Mouse (Mus musculus) A20 (cell line): ENCODE data around the gene Ajuba.

Source experiments
- DNase-seq: peaks from one replicate; pipeline ENCODE4 v3.0.0-alpha.2; 2011; ENCODE audit warnings: low read depth, low spot score

The Ajuba gene

DNA sequence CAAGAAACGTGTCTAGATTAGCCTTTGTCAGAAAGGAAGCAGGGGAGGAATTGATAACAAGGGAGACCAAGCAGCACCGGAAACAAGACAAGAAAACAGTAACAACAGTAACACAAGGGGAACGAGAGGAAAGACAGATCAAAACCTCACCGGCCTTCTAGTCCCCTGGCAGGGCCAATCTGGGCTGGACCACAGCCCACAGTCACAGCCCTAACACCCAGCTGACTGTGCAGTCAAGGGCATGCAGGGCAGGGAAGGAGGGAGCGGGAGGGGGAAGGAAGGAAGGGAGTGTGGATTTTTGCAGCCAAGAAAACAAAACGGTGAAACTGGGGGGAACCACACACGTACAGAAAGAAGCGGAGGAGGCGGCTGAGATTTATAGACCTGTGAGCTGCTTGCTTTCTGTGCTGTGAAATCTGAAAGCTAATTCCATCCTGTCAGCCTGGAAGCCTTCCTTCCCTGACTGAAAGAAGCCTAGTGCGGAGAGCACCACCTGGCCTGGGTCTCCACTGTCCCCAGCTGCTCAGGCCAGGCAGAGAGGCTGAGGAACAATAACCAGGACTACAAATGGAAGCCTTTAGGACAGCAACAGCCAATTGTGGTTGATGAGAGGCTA lies 15.1 kb upstream of the Ajuba start:
- DNase-seq = no peak

- no peak for DNase-seq
Observed at GRCm38 (mm10) chr14:54591056-54591455, 13.7 kb upstream of the Ajuba start.

DNA sequence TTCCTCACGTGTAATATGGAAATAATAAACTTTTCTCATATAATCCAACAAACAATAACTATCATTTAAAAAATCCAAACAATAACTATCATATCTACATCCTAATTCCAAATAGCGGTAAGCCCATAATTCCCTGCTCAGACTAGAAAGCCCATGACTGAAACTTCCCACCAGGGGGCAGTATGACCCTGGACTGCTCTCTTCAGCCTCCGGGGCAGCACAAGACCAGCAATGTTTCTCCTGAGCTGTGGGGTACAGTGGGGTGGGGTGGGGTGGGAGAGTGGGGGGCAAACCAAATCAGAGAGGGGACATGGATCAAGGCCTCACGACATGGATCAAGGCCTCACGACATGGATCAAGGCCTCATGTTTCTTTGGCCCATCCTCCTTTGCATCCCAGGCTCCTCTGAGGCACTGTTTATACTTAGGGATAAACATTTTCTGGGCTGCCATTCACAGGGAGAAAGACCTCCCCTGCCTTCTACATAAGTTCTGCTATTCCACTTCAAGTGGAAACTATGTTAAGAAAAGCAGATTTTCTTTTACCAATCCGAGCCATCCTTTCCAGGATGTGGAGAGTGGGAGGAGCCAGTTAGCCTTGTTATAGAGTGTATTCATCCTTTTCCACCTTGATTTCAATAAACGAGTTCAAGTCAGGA lies 6.5 kb upstream of the Ajuba start:
- peak; percentile 55 for DNase-seq

DNA sequence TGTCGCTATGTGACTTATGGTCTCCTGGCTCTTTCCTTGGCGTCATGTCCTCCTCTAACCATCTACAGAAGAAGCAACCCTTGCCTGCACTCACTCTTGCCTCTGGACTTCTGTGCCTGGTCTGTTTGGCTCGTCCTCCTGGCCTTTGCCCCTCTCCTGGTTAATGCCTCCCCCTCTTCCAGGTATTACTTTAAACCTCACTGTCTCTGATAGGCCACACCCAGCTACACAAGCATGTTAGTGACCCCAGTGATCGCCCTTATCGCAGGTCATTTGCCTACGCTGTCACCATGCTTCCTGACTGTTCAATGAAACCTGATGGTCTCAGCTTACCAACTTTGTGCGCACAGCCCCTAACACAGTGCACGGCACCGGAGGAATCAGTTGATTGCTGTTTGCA lies 5.2 kb upstream of the Ajuba start:
- no peak for DNase-seq

- no peak for DNase-seq
Observed at GRCm38 (mm10) chr14:54579638-54580037, 2.3 kb upstream of the Ajuba start.

DNA sequence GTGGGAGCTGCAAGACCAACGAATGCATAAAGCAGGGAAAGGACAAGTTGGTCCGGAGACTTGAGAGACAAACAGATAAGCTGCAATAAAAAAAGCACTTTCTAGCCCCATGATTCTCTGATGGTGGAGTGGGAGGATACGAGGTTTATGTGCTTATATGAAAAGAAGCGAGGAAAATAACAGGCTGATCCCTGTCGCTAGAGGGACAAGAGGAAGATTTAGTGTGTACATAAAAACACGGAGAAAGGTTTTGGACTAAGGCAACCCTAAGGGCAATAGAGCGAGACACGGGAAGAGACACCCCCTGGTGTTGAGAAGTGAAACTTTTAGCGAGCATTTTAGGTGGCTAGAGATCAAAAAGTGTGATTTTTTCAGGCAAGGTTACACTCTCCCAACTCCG lies 705 bp upstream of the Ajuba start:
- no peak for DNase-seq

- no peak for DNase-seq
Observed at GRCm38 (mm10) chr14:54576241-54577088, 893 bp downstream of the Ajuba start.

DNA sequence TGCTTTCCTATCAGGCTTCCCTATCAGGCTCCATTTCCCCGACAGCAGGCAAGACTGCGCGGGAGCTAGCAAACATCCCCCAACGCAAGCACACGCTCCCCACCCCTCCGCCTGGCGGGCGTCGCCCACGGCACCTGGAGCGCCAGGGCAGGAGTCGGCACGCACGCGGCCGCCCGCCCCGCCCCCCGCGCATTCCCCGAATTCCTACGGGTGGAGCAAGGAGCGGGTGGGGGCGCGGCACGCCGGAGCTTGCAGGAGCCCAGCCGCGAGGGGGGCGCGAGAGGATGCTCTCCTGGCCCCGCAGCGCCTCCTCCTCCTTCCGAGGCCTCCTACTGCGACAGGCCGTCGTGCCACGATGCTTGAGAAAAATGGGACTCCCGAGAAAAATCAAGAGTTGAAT lies 1.7 kb downstream of the Ajuba start:
- no peak for DNase-seq

DNA sequence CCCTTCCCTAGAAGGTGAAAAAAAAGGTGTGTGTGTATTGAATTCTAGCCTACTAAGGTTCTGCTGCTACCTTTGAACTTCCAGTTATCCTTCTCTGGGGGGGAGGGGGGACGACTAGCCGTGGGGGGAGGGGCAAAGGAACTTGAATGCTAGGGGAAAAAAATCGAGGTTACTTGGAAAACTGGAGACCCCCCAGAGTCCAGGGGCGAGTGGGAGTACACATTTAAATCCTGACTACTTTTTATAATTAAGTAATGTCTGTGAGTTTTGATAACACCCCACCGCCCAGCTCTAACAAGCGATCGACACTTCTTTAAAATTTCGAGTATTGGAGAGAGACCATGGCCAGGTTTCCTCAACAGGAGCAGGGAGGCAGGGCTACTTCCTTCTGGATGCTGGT lies 2.3 kb downstream of the Ajuba start:
- no peak for DNase-seq

GRCm38 (mm10) chr14:54574253-54574652 lies 3.1 kb downstream of the Ajuba start:
- no peak for DNase-seq

GRCm38 (mm10) chr14:54572790-54573736 lies 4.3 kb downstream of the Ajuba start:
- peak; percentile 57 for DNase-seq

DNA sequence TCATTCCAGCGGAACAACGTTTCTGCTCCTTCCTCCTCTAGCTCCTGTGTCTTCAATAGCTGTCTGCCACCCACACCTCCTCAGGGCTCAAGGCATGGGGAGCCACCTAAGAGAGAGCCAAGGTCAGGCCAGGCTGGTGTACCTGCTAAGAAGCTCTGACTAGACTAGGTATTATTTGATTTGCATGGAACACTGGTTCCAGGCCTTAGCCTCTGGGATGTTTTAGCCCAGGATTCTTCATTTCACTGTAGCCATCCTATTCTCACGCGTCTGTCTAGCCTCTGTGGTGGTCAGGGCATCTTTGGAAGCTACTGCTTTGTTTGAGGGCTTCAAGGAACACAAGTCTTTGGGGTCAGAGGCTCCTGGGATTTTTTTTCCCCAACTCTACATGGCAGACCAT lies 5.2 kb downstream of the Ajuba start:
- peak; percentile 29 for DNase-seq

- DNase-seq = peak; percentile 35
Observed at GRCm38 (mm10) chr14:54569451-54570392, 7.6 kb downstream of the Ajuba start.

- peak; percentile 78 for DNase-seq
Observed at GRCm38 (mm10) chr14:54568694-54569414, 8.5 kb downstream of the Ajuba start.

DNA sequence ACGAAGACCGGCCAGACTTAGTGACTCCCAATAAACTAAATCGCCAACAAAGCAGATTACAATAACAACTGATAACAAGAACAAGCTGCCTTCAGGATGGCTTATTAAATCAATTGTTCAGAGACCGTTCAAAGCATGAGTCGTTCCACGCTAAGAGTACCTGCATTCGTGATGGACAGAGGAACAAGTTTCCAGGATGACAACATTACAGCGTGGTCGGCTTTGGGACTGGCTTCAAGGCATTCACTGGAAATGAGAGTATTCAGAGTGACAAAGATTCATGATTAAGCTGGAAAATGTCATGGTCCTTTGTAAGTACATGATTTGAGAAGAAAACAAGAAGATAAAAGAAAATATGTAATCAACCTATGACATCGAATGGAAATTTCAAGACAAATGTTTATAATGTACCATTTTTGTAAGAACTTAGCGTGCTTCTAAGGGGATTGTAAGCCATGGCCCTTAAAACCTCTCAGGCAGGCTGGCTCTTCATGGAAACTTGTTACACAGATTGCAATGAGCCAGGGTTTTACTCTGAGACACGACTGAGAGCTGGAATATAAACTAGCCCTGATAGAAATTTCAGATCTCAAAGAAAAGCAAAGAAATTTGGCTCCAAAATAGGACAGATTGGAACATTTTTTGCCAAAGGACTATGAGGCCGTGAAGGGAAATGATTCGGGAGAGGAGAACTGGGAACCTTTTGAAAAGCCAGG lies 16.7 kb downstream of the Ajuba start:
- no peak for DNase-seq

GRCm38 (mm10) chr14:54557330-54557729 lies 20.0 kb downstream of the Ajuba start:
- DNase-seq = no peak

DNA sequence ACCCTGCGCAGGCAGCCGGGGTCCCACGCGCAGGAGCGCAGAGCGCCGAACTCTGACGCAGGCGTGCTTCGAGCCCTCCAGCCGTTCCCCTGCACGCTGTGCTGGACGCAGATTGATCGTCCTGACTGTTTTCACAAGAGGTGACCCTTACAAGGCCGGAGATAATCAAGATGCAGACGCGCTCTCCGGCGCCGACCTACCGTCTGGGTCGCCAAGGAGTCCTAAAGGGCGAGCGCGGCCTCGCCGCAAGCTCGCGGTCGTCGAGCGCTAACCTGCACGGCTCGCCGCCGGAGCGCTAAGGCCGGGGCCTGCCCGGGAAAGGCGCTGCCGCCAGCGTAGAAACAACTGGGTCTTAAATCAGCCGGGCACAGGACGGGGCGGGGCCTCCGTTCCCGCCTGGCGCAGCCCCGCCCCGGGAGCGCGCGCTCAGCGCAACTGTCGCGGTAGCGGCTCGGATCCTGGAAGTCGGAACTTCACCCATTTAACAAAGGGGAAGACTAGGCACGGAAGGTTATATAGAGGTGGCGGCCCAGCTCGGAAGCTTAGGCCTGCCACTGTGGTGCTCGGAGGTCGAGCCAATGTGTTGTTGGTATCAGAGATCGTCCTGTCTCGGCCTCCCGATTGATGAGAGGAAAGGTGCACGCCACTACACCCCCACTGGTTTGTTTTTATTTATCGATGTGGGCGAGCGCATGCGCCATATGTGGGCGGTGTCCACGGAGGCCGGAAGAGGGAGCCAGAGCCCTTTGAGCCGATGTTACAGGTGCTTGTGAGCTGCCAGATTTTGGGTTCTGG lies 23.2 kb downstream of the Ajuba start, which contains the start of gene Haus4:
Haus4 (minus strand) TSS at position 642 of the 795 bp plus-strand sequence.
- DNase-seq = peak; percentile 98

DNA sequence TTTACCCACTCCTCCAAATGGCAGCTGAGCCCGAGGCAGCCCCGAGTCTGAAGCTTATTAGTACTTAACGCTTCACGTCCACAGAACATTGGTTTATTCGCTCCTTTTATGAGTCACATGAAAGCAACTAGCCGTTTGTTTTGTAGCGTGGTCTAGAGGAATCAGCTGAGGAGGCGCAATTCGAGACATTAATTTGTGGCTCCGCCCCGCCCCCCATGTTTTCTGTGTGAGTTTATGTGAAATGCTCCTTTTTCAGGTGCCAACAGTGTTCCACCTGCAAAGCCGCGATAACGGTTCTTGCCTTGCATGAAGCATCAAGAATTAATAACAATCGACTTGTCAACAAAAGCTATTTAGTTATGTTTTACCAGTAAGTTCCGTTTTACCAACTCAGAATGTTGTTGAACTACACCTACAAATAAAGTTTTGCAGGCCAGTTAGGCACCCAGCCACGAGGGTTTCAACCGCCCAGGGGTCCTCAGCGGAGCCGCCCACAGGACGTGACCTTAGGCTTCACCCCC lies 23.8 kb downstream of the Ajuba start:
- DNase-seq = no peak
